Mouse (Mus musculus) CH12.LX (cell line): ENCODE measurements at regions not wholly inside any gene's neighbourhood (a gene's known extent, or its start where the extent isn't known, plus 50 kb on each side); places are given as distances from the start of the nearest gene placed in this dataset.

ENCODE experiments used
- DNase-seq: peaks from one replicate; pipeline ENCODE4 v3.0.0-alpha.2; 2013; ENCODE audit errors: extremely low read depth
- H3K27ac ChIP-seq: 2 replicates; pipeline ENCODE4 v1.5.1; 2012; ENCODE audit warnings: low read depth, mild to moderate bottlenecking, control low read depth, moderate library complexity; ENCODE audit not compliant: insufficient read depth
- H3K27me3 ChIP-seq: replicated peaks from 2 replicates; pipeline ENCODE3; 2012; ENCODE audit warnings: inconsistent platforms
- H3K36me3 ChIP-seq, 2 experiments: replicated peaks in 1 of 2; 2 replicates each; pipeline versions ENCODE3 to v1.6.1; 2012; ENCODE audit warnings: inconsistent platforms in 1 of 2, low read length in 1 of 2, mild to moderate bottlenecking in 1 of 2, mixed read lengths in 1 of 2, moderate library complexity in 1 of 2; ENCODE audit not compliant: control insufficient read depth in 1 of 2, insufficient read depth in 1 of 2
- H3K4me1 ChIP-seq, 2 experiments: 2 replicates each; pipeline ENCODE4 v1.6.1; 2012; ENCODE audit warnings: inconsistent platforms in 1 of 2, moderate library complexity in 1 of 2; ENCODE audit not compliant: insufficient read depth in 2 of 2, control insufficient read depth in 1 of 2
- H3K4me2 ChIP-seq: 2 replicates; pipeline ENCODE4 v1.6.1; 2012; ENCODE audit warnings: low read depth, mild to moderate bottlenecking, control low read depth; ENCODE audit not compliant: poor library complexity, insufficient read depth, severe bottlenecking
- H3K4me3 ChIP-seq, 3 experiments: fragments of 150-350 bp in 1 of 3; sonication (generic) in 1 of 3; replicated peaks in 1 of 3; 2 replicates each; pipeline versions ENCODE3 to v1.5.1; 2011 to 2012; ENCODE audit warnings: low read depth in 2 of 3, low read length in 2 of 3, mild to moderate bottlenecking in 2 of 3, moderate library complexity in 2 of 3, control low read depth in 1 of 3, improper control_type of control experiment in 1 of 3, inconsistent platforms in 1 of 3, mixed read lengths in 1 of 3; ENCODE audit not compliant: poor library complexity in 1 of 3
- H3K79me2 ChIP-seq: replicated peaks from 2 replicates; pipeline ENCODE4 v1.6.1; 2012; ENCODE audit warnings: mild to moderate bottlenecking, moderate library complexity; ENCODE audit not compliant: control insufficient read depth, poor library complexity, insufficient read depth, severe bottlenecking; ENCODE audit errors: extremely low read depth
- H3K9ac ChIP-seq: 2 replicates; pipeline ENCODE4 v1.6.1; 2012; ENCODE audit warnings: low read depth, mild to moderate bottlenecking, control low read depth, moderate library complexity; ENCODE audit not compliant: insufficient read depth
- H3K9me3 ChIP-seq: replicated peaks from 2 replicates; pipeline ENCODE3; 2012; ENCODE audit warnings: low read length, inconsistent platforms, mixed read lengths
- CHD1 ChIP-seq: IDR thresholded peaks from 2 replicates; pipeline ENCODE4 v1.6.1; 2012; ENCODE audit warnings: low read depth, low read length, improper control_type of control experiment, inconsistent platforms
- ELF1 ChIP-seq: IDR thresholded peaks from 2 replicates; pipeline ENCODE4 v1.6.1; 2014; ENCODE audit warnings: low read depth, mild to moderate bottlenecking, inconsistent platforms, low read length, improper control_type of control experiment
- JUN ChIP-seq: IDR thresholded peaks from 2 replicates; pipeline ENCODE4 v1.6.1; 2011; ENCODE audit warnings: low read depth, mild to moderate bottlenecking, low read length, improper control_type of control experiment, moderate library complexity; ENCODE audit not compliant: insufficient read depth
- MAFK ChIP-seq: IDR thresholded peaks from 2 replicates; pipeline ENCODE4 v1.6.1; 2011; ENCODE audit warnings: low read length, improper control_type of control experiment; ENCODE audit not compliant: insufficient replicate concordance
- MEF2A ChIP-seq: IDR thresholded peaks from 2 replicates; pipeline ENCODE4 v1.6.1; 2014; ENCODE audit warnings: low read depth, mild to moderate bottlenecking, inconsistent platforms, low read length, improper control_type of control experiment, borderline replicate concordance
- TCF12 ChIP-seq: IDR thresholded peaks from 2 replicates; pipeline ENCODE4 v1.6.1; 2014; ENCODE audit warnings: low read depth, mild to moderate bottlenecking, inconsistent platforms, low read length, improper control_type of control experiment
- USF1 ChIP-seq: IDR thresholded peaks from 2 replicates; pipeline ENCODE4 v1.6.1; 2014; ENCODE audit warnings: low read depth, mild to moderate bottlenecking, inconsistent platforms, low read length, improper control_type of control experiment
- ZNF384 ChIP-seq: IDR thresholded peaks from 2 replicates; pipeline ENCODE4 v1.6.1; 2012; ENCODE audit warnings: low read depth, low read length, improper control_type of control experiment, inconsistent platforms
- dilution Hi-C: fragments of 300-500 bp; cut with MboI; formaldehyde crosslinking; loops from 2 replicates; pipeline ENCODE4 v1.14.3; 2020; ENCODE audit warnings: low sequenced_read_pairs; ENCODE audit not compliant: extremely low pct_unique_long_range_greater_than_20kb, extremely low pct_ligation_motif_present
- in situ Hi-C: fragments of 300-500 bp; cut with MboI; formaldehyde crosslinking; loops from 3 replicates; pipeline ENCODE4 v1.14.3; 2019; ENCODE audit warnings: low sequenced_read_pairs, low pct_ligation_motif_present, low pct_unique_long_range_greater_than_20kb, mixed read lengths

DNA sequence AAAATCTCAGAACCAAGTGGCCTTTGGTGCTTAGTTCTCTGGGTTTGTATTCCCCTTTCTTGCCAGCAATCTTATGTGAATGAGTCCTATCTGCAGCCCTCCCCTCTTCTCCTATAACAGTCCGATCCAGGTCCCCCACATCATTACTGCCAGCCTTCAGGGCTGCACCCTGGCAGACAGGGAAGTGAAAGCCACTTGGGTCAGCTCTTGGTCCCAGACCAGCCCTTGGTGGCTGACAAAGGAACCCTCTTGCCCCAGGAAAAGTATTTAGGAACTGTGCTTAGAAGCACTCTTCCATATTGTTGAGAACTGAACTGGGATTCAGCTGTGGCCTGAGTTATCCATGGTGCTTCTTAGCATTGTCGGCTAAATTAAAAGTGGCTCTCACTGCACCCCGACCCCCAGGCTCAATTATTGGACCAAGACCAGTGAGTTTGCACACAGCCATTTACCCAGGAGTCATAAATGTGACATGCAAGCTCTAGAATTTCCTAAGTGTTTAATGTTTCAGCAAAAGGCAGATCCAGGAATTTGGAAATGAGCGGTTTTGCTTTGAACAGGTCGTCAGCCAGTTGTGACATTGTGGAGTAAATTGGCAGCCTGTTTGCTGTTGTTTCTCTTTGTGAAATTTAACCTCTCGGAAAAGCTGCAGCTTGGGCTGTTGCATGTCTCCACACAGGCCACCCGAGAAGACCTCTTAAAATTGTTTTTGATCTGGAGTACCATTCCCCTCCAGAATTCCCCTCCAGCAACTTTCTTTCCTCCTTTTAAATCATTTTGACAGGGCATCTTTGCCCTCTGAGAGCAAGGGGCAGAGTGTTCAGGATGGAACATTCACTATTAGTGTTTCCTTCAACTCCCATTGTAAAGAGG is 58.5 kb upstream of the Rnd3 start:
- H3K4me2 ChIP-seq, result no peak overlapping the region
- DNase-seq, result no peak
- no peak overlapping the region for H3K4me3 ChIP-seq
- H3K4me1 ChIP-seq, result peaks cover 0 to 15% of the 10 kb centered on the region in 2 experiments; a peak in 2 of 4 replicates
- in situ Hi-C loops (no loop called here), dilution Hi-C loops (no loop called here)
- no peaks in the 10 kb centered on the region for H3K36me3 ChIP-seq
- TF ChIP-seq TCF12, result no peak
- no peak overlapping the region for H3K9ac ChIP-seq
- H3K27ac ChIP-seq, result no peak overlapping the region
- no peaks in the 10 kb centered on the region for H3K27me3 ChIP-seq
- no peaks in the 10 kb centered on the region for H3K9me3 ChIP-seq
- H3K79me2 ChIP-seq, result no peaks in the 10 kb centered on the region

DNA sequence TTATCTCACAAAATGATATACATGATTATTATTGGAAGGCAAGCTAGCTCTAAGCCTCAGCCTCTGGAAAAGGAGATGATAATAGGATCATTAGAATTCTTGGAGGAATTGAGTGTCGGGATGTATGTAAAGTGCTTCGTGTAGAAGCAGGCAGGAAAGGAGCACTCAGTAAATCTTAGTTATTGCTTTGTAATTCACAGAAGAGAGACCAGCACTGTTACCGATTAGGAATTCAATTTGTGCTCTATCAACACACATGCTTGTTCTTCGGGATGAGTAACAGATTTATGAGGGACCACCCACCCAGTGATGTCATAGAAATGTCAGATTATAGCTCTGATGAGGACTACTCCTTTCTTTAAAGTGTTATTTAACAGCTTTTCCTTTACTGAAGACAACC is 57.4 kb upstream of the Rnd3 start:
- no peak for DNase-seq
- dilution Hi-C loops (no loop called here), in situ Hi-C loops (no loop called here)
- Histone ChIP-seq H3K36me3 (no peaks in the 10 kb centered on the region), H3K4me1 (peaks cover 0 to 5% of the 10 kb centered on the region in 2 experiments; a peak in 1 of 4 replicates), H3K79me2 (no peaks in the 10 kb centered on the region), H3K9me3 (no peaks in the 10 kb centered on the region), H3K27me3 (no peaks in the 10 kb centered on the region), H3K4me3 (no peak overlapping the region), H3K27ac (no peak overlapping the region), H3K4me2 (no peak overlapping the region), H3K9ac (no peak overlapping the region)
- TF ChIP-seq JUN (no peak), ZNF384 (no peak), MAFK (no peak), MEF2A (no peak), CHD1 (no peak), TCF12 (no peak), USF1 (no peak), ELF1 (no peak)
